Mouse (Mus musculus): ENCODE measurements around the gene Arhgef9. TPM values are rescaled to one million over a fixed set of nuclear protein-coding genes. Genes with fewer than 3 reads are reported as not detected.

Gene Arhgef9
- polyA plus RNA-seq (2014; fragmentation: Nextera tagmentation; extraction: Ambion mirVana), result 12.3 and 17.5 TPM in 2 replicates

DNA sequence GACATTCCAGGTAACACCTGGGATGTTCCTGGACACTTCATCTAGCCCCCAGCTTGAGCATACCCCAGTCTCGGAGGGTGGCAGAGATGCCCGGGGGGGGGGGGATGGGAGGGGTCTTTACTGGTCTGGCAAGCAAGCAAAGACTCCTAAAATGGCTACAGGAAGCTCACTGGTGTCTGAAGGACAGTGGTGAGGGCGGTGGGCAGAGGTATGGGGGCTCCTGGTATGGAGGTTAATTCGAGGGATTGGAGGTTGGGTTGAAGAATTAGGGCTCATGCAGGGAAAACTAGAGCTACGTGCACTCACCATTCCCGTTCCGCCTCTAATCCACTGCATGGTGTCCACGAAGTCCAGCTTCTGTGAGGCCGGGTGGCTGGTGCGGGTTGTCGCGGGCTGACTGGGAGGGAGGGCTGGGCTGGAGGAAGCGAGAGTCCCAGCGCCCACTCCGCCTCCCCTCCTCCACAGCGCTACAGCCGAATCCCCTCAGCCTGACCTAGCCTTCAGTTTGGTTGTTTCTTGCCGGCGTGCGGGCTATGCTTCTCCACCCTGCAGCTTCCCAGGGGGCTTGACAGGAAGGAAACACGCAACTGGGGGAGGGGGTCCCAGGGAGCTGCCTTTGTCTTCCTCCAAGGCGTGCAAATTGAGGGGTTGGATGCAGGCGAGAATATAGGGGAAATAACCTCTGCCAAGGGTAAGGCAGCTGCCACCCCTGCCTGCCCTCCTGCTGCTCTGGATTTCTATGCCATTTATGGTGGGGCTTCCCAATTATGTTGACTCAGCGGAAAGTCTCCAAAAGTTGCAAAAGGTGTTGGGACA lies at the start of gene Arhgef9:
Arhgef9 (minus strand) TSS at position 753 of the 816 bp plus-strand sequence.
- H3K4me1 ChIP-seq (replicated peaks; ENCODE audit: control insufficient read depth, insufficient read depth, low read length), result no peaks in the 10 kb centered on the region
- H3K36me3 ChIP-seq (ENCODE audit: control insufficient read depth, insufficient read depth, low read length), result no peaks in the 10 kb centered on the region
- H3K4me3 ChIP-seq (ENCODE audit: low read depth, low read length), result peak within 1 kb of the TSS; percentile 26
- peak within 1 kb of the TSS; percentile 36 for H3K4me2 ChIP-seq (replicated peaks; ENCODE audit: low read depth, low read length)
- DNase-seq (ENCODE audit: low spot score), result peak; percentile 53
- peak within 1 kb of the TSS; percentile 53 for H3K9ac ChIP-seq (ENCODE audit: low read depth, low read length)
- H3K9me3 ChIP-seq (ENCODE audit: control insufficient read depth, low read length), result no peaks in the 10 kb centered on the region
- peak; percentile 91 for ATAC-seq (ENCODE audit: low FRiP score)
- H3K27ac ChIP-seq (ENCODE audit: low read depth, low read length), result no peak within 1 kb of the TSS
- H3K27me3 ChIP-seq (ENCODE audit: control insufficient read depth, insufficient read depth, low read length), result no peaks in the 10 kb centered on the region
- 22% methylated on average over 19 of the region's 24 CpGs for WGBS

DNA sequence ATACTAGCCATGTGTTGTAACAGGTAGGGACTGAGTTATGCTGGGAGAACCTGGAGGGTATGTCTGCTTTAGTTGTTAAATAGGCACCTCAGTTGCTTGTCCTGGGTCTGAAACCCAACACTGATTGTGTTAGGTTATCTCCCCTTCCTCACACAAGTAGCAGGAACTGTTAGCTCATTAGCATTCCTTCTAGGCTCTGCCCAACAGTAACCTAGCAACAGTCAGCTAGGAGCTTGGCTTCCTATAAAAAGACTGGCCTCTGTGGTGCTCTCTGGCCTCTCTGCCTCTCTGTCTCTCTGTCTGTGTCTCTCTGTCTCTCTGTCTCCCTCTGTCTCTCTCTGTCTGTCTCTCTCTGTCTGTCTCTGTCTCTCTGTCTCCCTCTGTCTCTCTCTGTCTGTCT lies 42.2 kb upstream of the Arhgef9 start:
- H3K4me3 ChIP-seq (ENCODE audit: low read depth, low read length), result no peak overlapping the region
- H3K36me3 ChIP-seq (ENCODE audit: control insufficient read depth, insufficient read depth, low read length), result no peaks in the 10 kb centered on the region
- H3K4me1 ChIP-seq (replicated peaks; ENCODE audit: control insufficient read depth, insufficient read depth, low read length), result no peaks in the 10 kb centered on the region
- no peaks in the 10 kb centered on the region for H3K27me3 ChIP-seq (ENCODE audit: control insufficient read depth, insufficient read depth, low read length)
- ATAC-seq (ENCODE audit: low FRiP score), result peak; percentile 79
- DNase-seq (ENCODE audit: low spot score), result peak; percentile 12
- H3K9me3 ChIP-seq (ENCODE audit: control insufficient read depth, low read length), result no peaks in the 10 kb centered on the region
- no peak overlapping the region for H3K4me2 ChIP-seq (replicated peaks; ENCODE audit: low read depth, low read length)
- H3K9ac ChIP-seq (ENCODE audit: low read depth, low read length), result no peak overlapping the region
- H3K27ac ChIP-seq (ENCODE audit: low read depth, low read length), result no peak overlapping the region

DNA sequence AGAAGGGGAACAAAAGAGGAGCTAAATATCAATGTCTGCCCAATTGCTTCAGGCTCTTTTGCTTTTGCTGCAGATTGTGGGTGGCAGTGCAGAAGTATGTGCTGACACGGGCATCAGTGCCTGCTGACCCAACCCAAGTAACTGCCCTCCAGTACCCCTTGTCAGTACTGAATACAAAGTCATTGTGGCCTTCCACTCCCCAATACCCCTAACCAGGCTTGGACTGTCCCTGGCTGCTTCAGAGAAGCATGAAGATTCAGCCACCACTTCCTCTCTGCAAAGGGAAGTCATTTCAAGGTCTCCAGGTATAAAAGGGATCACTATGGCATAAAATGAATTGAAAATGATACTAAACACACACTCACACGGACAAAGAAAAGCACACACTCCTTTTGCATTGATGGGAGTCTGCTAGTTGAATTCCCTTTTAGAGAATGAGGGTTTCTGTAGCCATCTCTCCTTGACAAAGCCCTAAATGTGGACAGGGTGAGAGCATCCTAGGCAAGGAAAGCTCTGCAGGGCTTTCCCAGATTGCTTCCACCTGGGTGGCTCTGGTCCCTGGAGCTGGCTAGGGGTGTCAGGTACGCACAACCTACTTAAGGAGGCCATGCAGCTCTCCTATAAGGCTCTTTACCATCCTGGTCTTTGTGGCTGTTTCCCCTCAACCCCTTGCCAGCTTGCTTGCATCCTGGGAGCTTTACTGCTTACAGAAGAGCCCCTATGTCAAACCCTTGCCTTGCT lies 1.1 kb downstream of the Arhgef9 start:
- Histone ChIP-seq H3K36me3 (ENCODE audit: control insufficient read depth, insufficient read depth, low read length) (no peaks in the 10 kb centered on the region), H3K9me3 (ENCODE audit: control insufficient read depth, low read length) (no peaks in the 10 kb centered on the region), H3K4me1 (replicated peaks; ENCODE audit: control insufficient read depth, insufficient read depth, low read length) (no peaks in the 10 kb centered on the region), H3K9ac (ENCODE audit: low read depth, low read length) (peak overlapping the region; percentile 53), H3K4me3 (ENCODE audit: low read depth, low read length) (peak overlapping the region; percentile 26), H3K27ac (ENCODE audit: low read depth, low read length) (no peak overlapping the region), H3K27me3 (ENCODE audit: control insufficient read depth, insufficient read depth, low read length) (no peaks in the 10 kb centered on the region), H3K4me2 (replicated peaks; ENCODE audit: low read depth, low read length) (peak overlapping the region; percentile 36)
- peak; percentile 2 for DNase-seq (ENCODE audit: low spot score)
- 46% methylated on average over 3 of the region's 3 CpGs for WGBS
- no peak; the same call in 1 of the 2 replicates for ATAC-seq (ENCODE audit: low FRiP score)

GRCm38 (mm10) chrX:95175978-95176377 lies 20.7 kb downstream of the Arhgef9 start:
- no peaks in the 10 kb centered on the region for H3K4me1 ChIP-seq (replicated peaks; ENCODE audit: control insufficient read depth, insufficient read depth, low read length)
- DNase-seq (ENCODE audit: low spot score), result peak; percentile 54
- WGBS, result 19% methylated on average over 3 of the region's 3 CpGs

GRCm38 (mm10) chrX:95166317-95166716 lies 30.3 kb downstream of the Arhgef9 start:
- Histone ChIP-seq H3K9ac (ENCODE audit: low read depth, low read length) (peak overlapping the region; percentile 52), H3K4me3 (ENCODE audit: low read depth, low read length) (peak overlapping the region; percentile 41), H3K4me1 (replicated peaks; ENCODE audit: control insufficient read depth, insufficient read depth, low read length) (no peaks in the 10 kb centered on the region), H3K4me2 (replicated peaks; ENCODE audit: low read depth, low read length) (peak overlapping the region; percentile 54), H3K27me3 (ENCODE audit: control insufficient read depth, insufficient read depth, low read length) (no peaks in the 10 kb centered on the region), H3K27ac (ENCODE audit: low read depth, low read length) (peak overlapping the region; percentile 79), H3K36me3 (ENCODE audit: control insufficient read depth, insufficient read depth, low read length) (no peaks in the 10 kb centered on the region), H3K9me3 (ENCODE audit: control insufficient read depth, low read length) (no peaks in the 10 kb centered on the region)
- DNase-seq (ENCODE audit: low spot score) (peak; percentile 84), ATAC-seq (ENCODE audit: low FRiP score) (peak; percentile 99)
- WGBS, result 21% methylated on average over 16 of the region's 16 CpGs

More at GRCm38 (mm10) chrX:95175978-95176377, 20.7 kb downstream of the Arhgef9 start:
- Histone ChIP-seq H3K9me3 (ENCODE audit: control insufficient read depth, low read length) (no peaks in the 10 kb centered on the region), H3K36me3 (ENCODE audit: control insufficient read depth, insufficient read depth, low read length) (no peaks in the 10 kb centered on the region), H3K27me3 (ENCODE audit: control insufficient read depth, insufficient read depth, low read length) (no peaks in the 10 kb centered on the region), H3K9ac (ENCODE audit: low read depth, low read length) (no peak overlapping the region), H3K27ac (ENCODE audit: low read depth, low read length) (no peak overlapping the region), H3K4me3 (ENCODE audit: low read depth, low read length) (no peak overlapping the region), H3K4me2 (replicated peaks; ENCODE audit: low read depth, low read length) (no peak overlapping the region)
- no peak for ATAC-seq (ENCODE audit: low FRiP score)

- Histone ChIP-seq H3K27me3 (ENCODE audit: control insufficient read depth, insufficient read depth, low read length) (no peaks in the 10 kb centered on the region), H3K36me3 (ENCODE audit: control insufficient read depth, insufficient read depth, low read length) (no peaks in the 10 kb centered on the region), H3K27ac (ENCODE audit: low read depth, low read length) (peak overlapping the region; percentile 79), H3K9me3 (ENCODE audit: control insufficient read depth, low read length) (no peaks in the 10 kb centered on the region), H3K4me1 (replicated peaks; ENCODE audit: control insufficient read depth, insufficient read depth, low read length) (no peaks in the 10 kb centered on the region), H3K4me2 (replicated peaks; ENCODE audit: low read depth, low read length) (peak overlapping the region; percentile 54), H3K4me3 (ENCODE audit: low read depth, low read length) (peak overlapping the region; percentile 41), H3K9ac (ENCODE audit: low read depth, low read length) (peak overlapping the region; percentile 52)
- DNase-seq (ENCODE audit: low spot score) (peak; percentile 25), ATAC-seq (ENCODE audit: low FRiP score) (peak; percentile 62)
- 24% methylated on average over 8 of the region's 9 CpGs for WGBS
These were observed 31.0 kb downstream of the Arhgef9 start for GRCm38 (mm10) chrX:95165671-95166127.

- DNase-seq (ENCODE audit: low spot score) (no peak), ATAC-seq (ENCODE audit: low FRiP score) (no peak)
- Histone ChIP-seq H3K9ac (ENCODE audit: low read depth, low read length) (no peak overlapping the region), H3K4me3 (ENCODE audit: low read depth, low read length) (no peak overlapping the region), H3K4me2 (replicated peaks; ENCODE audit: low read depth, low read length) (no peak overlapping the region; the same call in 1 of the 2 replicates), H3K9me3 (ENCODE audit: control insufficient read depth, low read length) (no peaks in the 10 kb centered on the region), H3K36me3 (ENCODE audit: control insufficient read depth, insufficient read depth, low read length) (no peaks in the 10 kb centered on the region), H3K27ac (ENCODE audit: low read depth, low read length) (no peak overlapping the region), H3K4me1 (replicated peaks; ENCODE audit: control insufficient read depth, insufficient read depth, low read length) (no peaks in the 10 kb centered on the region), H3K27me3 (ENCODE audit: control insufficient read depth, insufficient read depth, low read length) (no peaks in the 10 kb centered on the region)
- 77% methylated on average over 6 of the region's 6 CpGs for WGBS
These were observed 32.5 kb downstream of the Arhgef9 start for GRCm38 (mm10) chrX:95164140-95164539.

GRCm38 (mm10) chrX:95163452-95163851 lies 33.2 kb downstream of the Arhgef9 start:
- no peak overlapping the region for H3K4me2 ChIP-seq (replicated peaks; ENCODE audit: low read depth, low read length)
- ATAC-seq (ENCODE audit: low FRiP score), result no peak

More at GRCm38 (mm10) chrX:95163452-95163851, 33.2 kb downstream of the Arhgef9 start:
- Histone ChIP-seq H3K36me3 (ENCODE audit: control insufficient read depth, insufficient read depth, low read length) (no peaks in the 10 kb centered on the region), H3K27me3 (ENCODE audit: control insufficient read depth, insufficient read depth, low read length) (no peaks in the 10 kb centered on the region), H3K9ac (ENCODE audit: low read depth, low read length) (no peak overlapping the region), H3K4me3 (ENCODE audit: low read depth, low read length) (no peak overlapping the region), H3K27ac (ENCODE audit: low read depth, low read length) (no peak overlapping the region), H3K9me3 (ENCODE audit: control insufficient read depth, low read length) (no peaks in the 10 kb centered on the region), H3K4me1 (replicated peaks; ENCODE audit: control insufficient read depth, insufficient read depth, low read length) (no peaks in the 10 kb centered on the region)
- DNase-seq (ENCODE audit: low spot score), result no peak

Data from hindbrain, embryonic 11.5 days (tissue).